Comparison of ENCODE assay signal across 14 mouse cellular contexts in genomic region chr13:112757395-112757794, GRCm38 (mm10).
"Had no signal": no experiment of that assay in that cellular context is flagged by ENCODE, and none has a peak within 500 bp of the region (broad histone marks: within the 10 kb centered on the region; RNA-seq: fewer than 3 reads in every experiment).

No protein-coding gene starts in this region.

- ATAC-seq: midbrain, embryonic 16.5 days had no signal

- H3K36me3 ChIP-seq: limb, embryonic 10.5 days; liver, embryonic 15.5 days; midbrain, embryonic 12.5 days; neural tube, embryonic 13.5 days had no signal

- DNase-seq: lung, embryonic 14.5 days; lung, postnatal 14 days; retina, postnatal 1 day; right cerebral cortex, postnatal 4 days; spleen, adult 18-20 months; thymus, adult 18-20 months; thymus, postnatal 14 days had no signal

- H3K9ac ChIP-seq: liver, embryonic 15.5 days; lung, embryonic 14.5 days; midbrain, embryonic 12.5 days; neural tube, embryonic 13.5 days had no signal

- H3K4me2 ChIP-seq: liver, embryonic 11.5 days; liver, embryonic 15.5 days; lung, embryonic 14.5 days; midbrain, embryonic 12.5 days; neural tube, embryonic 13.5 days had no signal

- H3K9me3 ChIP-seq: limb, embryonic 10.5 days; liver, embryonic 15.5 days; midbrain, embryonic 12.5 days; neural tube, embryonic 13.5 days had no signal

- H3K27ac ChIP-seq: left cerebral cortex, adult 2 months; liver, embryonic 15.5 days; midbrain, embryonic 12.5 days; neural tube, embryonic 13.5 days had no signal

- H3K4me3 ChIP-seq: left cerebral cortex, adult 2 months; limb, embryonic 10.5 days; liver, embryonic 15.5 days; midbrain, embryonic 12.5 days; neural tube, embryonic 13.5 days had no signal

- H3K27me3 ChIP-seq: midbrain, embryonic 12.5 days; neural tube, embryonic 13.5 days had no signal
